Mouse (Mus musculus): ENCODE measurements around the gene Rnpep. TPM values are rescaled to one million over a fixed set of nuclear protein-coding genes. Genes with fewer than 3 reads are reported as not detected.

Rnpep gene
- total RNA-seq, 2 experiments from 2014 or later = 57.4 to 60.6 TPM

Other genes starting within 250 kb of the Rnpep start
- 1 to 10 TPM; 1.6 to 2.3 TPM for gene Lgr6, start 178.8 kb downstream of the Rnpep start, total RNA-seq (2021)
- gene Ptpn7, start 151.4 kb downstream of the Rnpep start, total RNA-seq (2021) = under 1 TPM; 0.10 to 0.24 TPM
- gene Arl8a, start 137.3 kb downstream of the Rnpep start, total RNA-seq (2021) = 100 to 1,000 TPM; 508 to 512 TPM
- 10 to 100 TPM; 15.8 to 18.8 TPM for gene Gpr37l1, start 116.4 kb downstream of the Rnpep start, total RNA-seq (2021)
- gene Elf3, start 25.5 kb downstream of the Rnpep start, total RNA-seq (2021) = under 1 TPM in 1 of 2 experiments, not detected in 1; 0.24 TPM
- 100 to 1,000 TPM; 109 to 112 TPM for gene Timm17a, start 29.7 kb upstream of the Rnpep start, total RNA-seq (2021)
- under 1 TPM; 0.30 to 0.46 TPM for gene Lmod1, start 40.7 kb upstream of the Rnpep start, total RNA-seq (2021)
- 10 to 100 TPM; 75.2 to 79.1 TPM for gene Shisa4, start 91.2 kb upstream of the Rnpep start, total RNA-seq (2021)
- gene Ipo9, start 146.4 kb upstream of the Rnpep start, total RNA-seq (2021) = 100 to 1,000 TPM; 170 to 180 TPM

All from left cerebral cortex, postnatal 4 days (tissue).